Mouse (Mus musculus) ES-E14 (cell line): ENCODE data around the gene Rras. TPM values are rescaled to one million over a fixed set of nuclear protein-coding genes. Genes with fewer than 3 reads are reported as not detected.

Experiments
- DNase-seq: peaks from one replicate; pipeline ENCODE4 v3.0.0-alpha.2; 2013; ENCODE audit warnings: low read depth, low spot score
- H3K27ac ChIP-seq: 2 replicates; pipeline ENCODE4 v1.5.1; 2012; ENCODE audit warnings: low read depth, mild to moderate bottlenecking, low read length, moderate library complexity, mixed read lengths; ENCODE audit not compliant: poor library complexity, insufficient read depth, severe bottlenecking
- H3K36me3 ChIP-seq: 2 replicates; pipeline ENCODE4 v1.6.1; 2012; ENCODE audit warnings: mild to moderate bottlenecking, low read length, moderate library complexity, mixed read lengths; ENCODE audit not compliant: control insufficient read depth, poor library complexity, insufficient read depth, severe bottlenecking
- H3K4me1 ChIP-seq, 2 experiments: fragments of 150-350 bp in 1 of 2; sonication (generic) in 1 of 2; 2 replicates each; pipeline ENCODE4 v1.6.1; 2012; ENCODE audit warnings: low read length in 2 of 2, mild to moderate bottlenecking in 1 of 2, mixed read lengths in 1 of 2; ENCODE audit not compliant: control insufficient read depth in 2 of 2, insufficient read depth in 2 of 2, poor library complexity in 1 of 2
- H3K4me3 ChIP-seq, 2 experiments: fragments of 150-350 bp in 1 of 2; sonication (generic) in 1 of 2; 2 replicates each; pipeline ENCODE4 v1.5.1; 2012; ENCODE audit warnings: low read length in 2 of 2, low read depth in 1 of 2, mild to moderate bottlenecking in 1 of 2, mixed read lengths in 1 of 2; ENCODE audit not compliant: insufficient read depth in 1 of 2, poor library complexity in 1 of 2, severe bottlenecking in 1 of 2
- H3K9ac ChIP-seq: 2 replicates; pipeline ENCODE4 v1.6.1; 2012; ENCODE audit warnings: low read depth, mild to moderate bottlenecking, low read length, mixed read lengths; ENCODE audit not compliant: poor library complexity, insufficient read depth, severe bottlenecking
- H3K9me3 ChIP-seq: fragments of 150-350 bp; sonication (generic); 2 replicates; pipeline ENCODE4 v1.6.1; 2012; ENCODE audit warnings: low read depth, mild to moderate bottlenecking, low read length; ENCODE audit not compliant: control insufficient read depth, insufficient read depth
- CHD2 ChIP-seq: IDR thresholded peaks from 2 replicates; pipeline ENCODE4 v1.6.1; 2014; ENCODE audit warnings: mild to moderate bottlenecking, low read depth, low read length, inconsistent platforms
- HCFC1 ChIP-seq: IDR thresholded peaks from 2 replicates; pipeline ENCODE4 v1.6.1; 2012; ENCODE audit warnings: low read length, inconsistent platforms, borderline replicate concordance; ENCODE audit not compliant: insufficient read depth
- MAFK ChIP-seq: IDR thresholded peaks from 2 replicates; pipeline ENCODE4 v1.6.1; 2014; ENCODE audit warnings: mild to moderate bottlenecking, low read depth, low read length, inconsistent platforms; ENCODE audit not compliant: insufficient read depth
- ZC3H11A ChIP-seq: IDR thresholded peaks from 2 replicates; pipeline ENCODE4 v1.6.1; 2012; ENCODE audit warnings: low read depth, mild to moderate bottlenecking, inconsistent platforms, low read length, borderline replicate concordance
- ZNF384 ChIP-seq: IDR thresholded peaks from 2 replicates; pipeline ENCODE4 v1.6.1; 2012; ENCODE audit warnings: low read depth, low read length, inconsistent platforms
- in situ Hi-C, 2 experiments: fragments of 600-800 bp; cut with MboI; formaldehyde crosslinking; loops; one replicate each; pipeline ENCODE4 v1.15.1; 2025; ENCODE audit warnings: low sequenced_read_pairs in 2 of 2, inconsistent platforms in 1 of 2; ENCODE audit not compliant: unreplicated experiment in 2 of 2
- total RNA-seq: library from RNA; depleted of rRNA; stranded (reverse); fragments of 300-350 nt; gene quantifications from 2 replicates; pipeline ENCODE4 v1.2.3, GENCODE M21; 2012; rRNA removed

Gene Rras
- total RNA-seq, result 11.1 and 14.4 TPM in 2 replicates

GRCm38 (mm10) chr7:45017242-45018061 is at the start of gene Rras:
Rras (plus strand) TSS chr7:45017961.
- no peaks in the 10 kb centered on the region for H3K9me3 ChIP-seq
- H3K9ac ChIP-seq, result peak within 1 kb of the TSS; percentile 64
- H3K27ac ChIP-seq, result no peak within 1 kb of the TSS
- in situ Hi-C loops, result no loop called here
- DNase-seq, result peak; percentile 99
- H3K4me3 ChIP-seq, result peak within 1 kb of the TSS; percentile 64 to 79
- TF ChIP-seq ZNF384 (no peak), CHD2 (no peak), MAFK (no peak), HCFC1 (no peak), ZC3H11A (no peak)
- H3K36me3 ChIP-seq, result peaks cover 13% of the 10 kb centered on the region
- peaks cover 3 to 15% of the 10 kb centered on the region in 2 experiments; a peak in 3 of 4 replicates for H3K4me1 ChIP-seq

GRCm38 (mm10) chr7:44970231-44970691 is 47.5 kb upstream of the Rras start:
- peak overlapping the region; percentile 82 to 85 for H3K4me3 ChIP-seq
- TF ChIP-seq HCFC1 (no peak), CHD2 (peak; percentile 80; the same call in 1 of the 2 replicates), MAFK (no peak), ZNF384 (no peak), ZC3H11A (no peak)
- peaks cover 16% of the 10 kb centered on the region; the same call in 1 of the 2 replicates for H3K36me3 ChIP-seq
- H3K27ac ChIP-seq, result peak overlapping the region; percentile 72
- H3K9me3 ChIP-seq, result no peaks in the 10 kb centered on the region
- H3K4me1 ChIP-seq, result peaks cover 0 to 14% of the 10 kb centered on the region in 2 experiments; a peak in 1 of 4 replicates
- H3K9ac ChIP-seq, result peak overlapping the region; percentile 77
- in situ Hi-C loops, result no loop called here
- DNase-seq, result peak; percentile 90

- H3K4me3 ChIP-seq, result no peak overlapping the region
- H3K36me3 ChIP-seq, result peaks cover 13% of the 10 kb centered on the region
- in situ Hi-C loops, result no loop called here
- H3K9me3 ChIP-seq, result no peaks in the 10 kb centered on the region
- H3K9ac ChIP-seq, result no peak overlapping the region
- no peak for DNase-seq
- TF ChIP-seq MAFK, result no peak
- TF ChIP-seq ZC3H11A, result no peak
- no peak for TF ChIP-seq HCFC1
- H3K4me1 ChIP-seq, result peaks cover 0 to 14% of the 10 kb centered on the region in 2 experiments; a peak in 1 of 4 replicates
- no peak overlapping the region for H3K27ac ChIP-seq
Observed at GRCm38 (mm10) chr7:44971142-44971541, 46.6 kb upstream of the Rras start.

- Histone ChIP-seq H3K4me1 (peaks cover 0 to 20% of the 10 kb centered on the region in 2 experiments; a peak in 2 of 4 replicates), H3K36me3 (peaks cover 27% of the 10 kb centered on the region), H3K9ac (peak overlapping the region; percentile 79), H3K4me3 (peak overlapping the region; percentile 28 to 70), H3K9me3 (no peaks in the 10 kb centered on the region), H3K27ac (peak overlapping the region; percentile 62; the same call in 1 of the 2 replicates)
- no peak for DNase-seq
- in situ Hi-C loops, result no loop called here
- TF ChIP-seq ZNF384 (no peak), ZC3H11A (no peak), MAFK (no peak), CHD2 (no peak), HCFC1 (no peak)
Observed at GRCm38 (mm10) chr7:44973415-44974130, 44.2 kb upstream of the Rras start.
